Mouse (Mus musculus) megakaryocyte, embryonic 14.5 days (primary cell): ENCODE results near the gene Tubg1. TPM values are rescaled to one million over a fixed set of nuclear protein-coding genes. Genes with fewer than 3 reads are reported as not detected.

Experiments used
- H3K27me3 ChIP-seq: replicated peaks from 2 replicates; pipeline ENCODE3; 2012; ENCODE audit warnings: inconsistent platforms
- H3K36me3 ChIP-seq: replicated peaks from 2 replicates; pipeline ENCODE3; 2012; ENCODE audit warnings: low read length, inconsistent platforms, mixed read lengths
- H3K4me1 ChIP-seq: 2 replicates; pipeline ENCODE4 v1.6.1; 2012; ENCODE audit warnings: inconsistent platforms
- H3K4me3 ChIP-seq: replicated peaks from 2 replicates; pipeline ENCODE3; 2012; ENCODE audit warnings: moderate library complexity, mild to moderate bottlenecking, inconsistent platforms
- H3K9me3 ChIP-seq: 2 replicates; pipeline ENCODE4 v1.6.1; 2012; ENCODE audit warnings: inconsistent platforms
- FLI1 ChIP-seq: IDR thresholded peaks from 2 replicates; pipeline ENCODE4 v1.6.1; 2012; ENCODE audit warnings: low read length, inconsistent platforms, mixed read lengths
- GATA1 ChIP-seq: IDR thresholded peaks from 3 replicates; pipeline ENCODE4 v1.6.1; 2012; ENCODE audit warnings: mixed read lengths, low read length, inconsistent platforms, borderline replicate concordance
- polyA plus RNA-seq: library from polyadenylated mRNA; stranded (reverse); fragments of >175 nt; gene quantifications from 2 replicates; pipeline ENCODE4 v1.2.3, GENCODE M21; 2012; ENCODE audit warnings: low replicate concordance; ENCODE audit not compliant: insufficient read depth

Gene Tubg1
- polyA plus RNA-seq, 1 experiment, result 63.2 TPM

- peak overlapping the region; percentile 81 for H3K4me3 ChIP-seq
These were observed 55.9 kb downstream of the Tubg1 start for GRCm38 (mm10) chr11:101175636-101176116.

More at GRCm38 (mm10) chr11:101175636-101176116, 55.9 kb downstream of the Tubg1 start:
- H3K9me3 ChIP-seq, result no peaks in the 10 kb centered on the region
- TF ChIP-seq GATA1 (no peak), FLI1 (no peak)
- no peaks in the 10 kb centered on the region for H3K36me3 ChIP-seq
- peaks cover 91% of the 10 kb centered on the region for H3K27me3 ChIP-seq
- H3K4me1 ChIP-seq, result peaks cover 96% of the 10 kb centered on the region

Other genes with a start within 250 kb of the Tubg1 start
- gene Stat3, start 180.4 kb upstream of the Tubg1 start, polyA plus RNA-seq, result 63.3 and 82.6 TPM in 2 replicates
- gene Cavin1, start 149.1 kb upstream of the Tubg1 start, polyA plus RNA-seq, result 24.1 and 43.9 TPM in 2 replicates
- 90.5 and 153 TPM in 2 replicates for gene Atp6v0a1, start 110.5 kb upstream of the Tubg1 start, polyA plus RNA-seq
- gene Naglu, start 49.9 kb upstream of the Tubg1 start, polyA plus RNA-seq, result 30.7 and 32.1 TPM in 2 replicates
- gene Hsd17b1, start 41.5 kb upstream of the Tubg1 start, polyA plus RNA-seq, result 3.5 and 5.8 TPM in 2 replicates
- gene Coasy, start 37.4 kb upstream of the Tubg1 start, polyA plus RNA-seq, result 17.7 and 36.8 TPM in 2 replicates
- 2.8 and 12.4 TPM in 2 replicates for gene Mlx, start 32.7 kb upstream of the Tubg1 start, polyA plus RNA-seq
- 10.4 TPM in 1 of 2 replicates, not detected in the other for gene Psmc3ip, start 24.5 kb upstream of the Tubg1 start, polyA plus RNA-seq
- gene Retreg3, start within 50 bp of the Tubg1 start, polyA plus RNA-seq, result 1.6 and 6.2 TPM in 2 replicates
- gene Tubg2, start 36.0 kb downstream of the Tubg1 start, polyA plus RNA-seq, result not detected in 2 replicates
- gene Cntnap1, start 50.6 kb downstream of the Tubg1 start, polyA plus RNA-seq, result 0.72 and 0.89 TPM in 2 replicates
- 2.3 and 6.6 TPM in 2 replicates for gene Plekhh3, start 51.4 kb downstream of the Tubg1 start, polyA plus RNA-seq
- gene Ccr10, start 55.5 kb downstream of the Tubg1 start, polyA plus RNA-seq, result 0.13 TPM in 1 of 2 replicates, not detected in the other
- gene Ezh1, start 106.5 kb downstream of the Tubg1 start, polyA plus RNA-seq, result 0.65 and 2.0 TPM in 2 replicates
- gene Ramp2, start 126.1 kb downstream of the Tubg1 start, polyA plus RNA-seq, result 0.32 TPM in 1 of 2 replicates, not detected in the other
- gene Vps25, start 133.8 kb downstream of the Tubg1 start, polyA plus RNA-seq, result 100 and 168 TPM in 2 replicates
- gene Wnk4, start 140.6 kb downstream of the Tubg1 start, polyA plus RNA-seq, result 37.7 and 87.0 TPM in 2 replicates
- not detected in 2 replicates for gene Cntd1, start 159.1 kb downstream of the Tubg1 start, polyA plus RNA-seq
- 9.9 and 21.1 TPM in 2 replicates for gene Coa3, start 159.2 kb downstream of the Tubg1 start, polyA plus RNA-seq
- 43.7 and 96.0 TPM in 2 replicates for gene Becn1, start 182.3 kb downstream of the Tubg1 start, polyA plus RNA-seq
- 32.6 and 45.1 TPM in 2 replicates for gene Psme3, start 196.3 kb downstream of the Tubg1 start, polyA plus RNA-seq
- 2.0 and 2.9 TPM in 2 replicates for gene Aoc2, start 205.1 kb downstream of the Tubg1 start, polyA plus RNA-seq
- not detected in 2 replicates for gene Aoc3, start 210.7 kb downstream of the Tubg1 start, polyA plus RNA-seq
- gene G6pc, start 247.6 kb downstream of the Tubg1 start, polyA plus RNA-seq, result not detected in 2 replicates